In genomic region chr6:83927418-83927817, GRCm38 (mm10) we compare ENCODE assay signal across 10 mouse cellular contexts.
DNase-seq lines count a peak whose midpoint lies in the region; ATAC-seq and TF ChIP-seq lines count a peak whose summit lies in the region.
"Had no signal": no experiment of that assay in that cellular context is flagged by ENCODE, and none has a peak within 500 bp of the region (broad histone marks: within the 10 kb centered on the region; RNA-seq: fewer than 3 reads in every experiment).

No protein-coding gene starts in this region.

- no peak overlapping the region for H3K4me3 ChIP-seq in embryonic facial prominence, embryonic 11.5 days (ENCODE audit: low read depth, low read length)
- H3K4me3 ChIP-seq in layer of hippocampus, adult 2 months, result no peak overlapping the region
- H3K4me3 ChIP-seq: heart, embryonic 13.5 days had no signal

- ATAC-seq in embryonic facial prominence, embryonic 11.5 days (replicated peaks; ENCODE audit: insufficient number of reproducible peaks, low FRiP score, low TSS enrichment, low read depth), result no peak
- ATAC-seq: Patski had no signal

- no peak for TF ChIP-seq CTCF in layer of hippocampus, adult 2 months (conservative IDR thresholded peaks at IDR 0.05)

- no peaks in the 10 kb centered on the region for H3K9me3 ChIP-seq in embryonic facial prominence, embryonic 11.5 days (replicated peaks; ENCODE audit: control insufficient read depth, low read length)
- H3K9me3 ChIP-seq: heart, embryonic 13.5 days had no signal

- H3K27me3 ChIP-seq in embryonic facial prominence, embryonic 11.5 days (ENCODE audit: control insufficient read depth, insufficient read depth, low read length), result no peaks in the 10 kb centered on the region
- H3K27me3 ChIP-seq: heart, embryonic 13.5 days; Patski had no signal

- H3K9ac ChIP-seq in embryonic facial prominence, embryonic 11.5 days (replicated peaks; ENCODE audit: low read length), result no peak overlapping the region
- H3K9ac ChIP-seq: heart, embryonic 13.5 days had no signal

- 78% methylated on average over 1 of the region's 1 CpGs for WGBS in embryonic facial prominence, embryonic 11.5 days

- no peak overlapping the region for H3K4me2 ChIP-seq in embryonic facial prominence, embryonic 11.5 days (ENCODE audit: low read depth, low read length)
- H3K4me2 ChIP-seq: heart, embryonic 13.5 days had no signal

- no peaks in the 10 kb centered on the region for H3K4me1 ChIP-seq in embryonic facial prominence, embryonic 11.5 days (ENCODE audit: control insufficient read depth, insufficient read depth, low read length)

- H3K36me3 ChIP-seq in embryonic facial prominence, embryonic 11.5 days (replicated peaks; ENCODE audit: control insufficient read depth, insufficient read depth, low read depth, low read length), result no peaks in the 10 kb centered on the region; the same call in 1 of the 2 replicates

- H3K27ac ChIP-seq in embryonic facial prominence, embryonic 11.5 days (replicated peaks; ENCODE audit: low read depth, low read length), result no peak overlapping the region
- H3K27ac ChIP-seq in layer of hippocampus, adult 2 months, result no peak overlapping the region
- H3K27ac ChIP-seq: heart, embryonic 13.5 days had no signal

- DNase-seq in heart, adult 8-10 months (ENCODE audit: low spot score), result peak; percentile 25
- DNase-seq in heart, adult 11 months, result no peak
- DNase-seq in ES-CJ7 (ENCODE audit: low read depth, low spot score), result peak; percentile 38
- peak; percentile 72 for DNase-seq in embryonic facial prominence, embryonic 11.5 days (ENCODE audit: low spot score)
- peak; percentile 65 for DNase-seq in lung, postnatal 14 days
- no peak for DNase-seq in right cerebral cortex, adult 2 months (ENCODE audit: low spot score in 2 of 2)
- DNase-seq in layer of hippocampus, adult 2 months (ENCODE audit: low spot score in 2 of 2), result no peak
- DNase-seq in left cerebral cortex, adult 9 months (ENCODE audit: low spot score in 2 of 2), result no peak

Comparison
In these comparisons a context has a peak if more than half of its experiments do, and no peak if none do; other contexts are left out.
1. DNase-seq: peak in heart, adult 8-10 months (single experiment), ES-CJ7 (single experiment), embryonic facial prominence, embryonic 11.5 days (single experiment) and lung, postnatal 14 days (single experiment); none in heart, adult 11 months (single experiment), right cerebral cortex, adult 2 months (0 of 2), layer of hippocampus, adult 2 months (0 of 2) and left cerebral cortex, adult 9 months (0 of 2).